Mouse (Mus musculus) B cell, adult 2 months (primary cell): ENCODE measurements around the gene Nr2c2ap.

Experiments
- DNase-seq, 2 experiments: peaks; one replicate each; pipeline ENCODE4 v3.0.0; 2022

Nr2c2ap gene

GRCm38 (mm10) chr8:70120667-70121066, 10.5 kb upstream of the Nr2c2ap start, which contains the start of gene Ncan:
Ncan (minus strand) TSS chr8:70120873.
- peak; percentile 36 to 48 for DNase-seq

GRCm38 (mm10) chr8:70122863-70123262, 8.3 kb upstream of the Nr2c2ap start:
- DNase-seq, result peak; percentile 41 to 42

GRCm38 (mm10) chr8:70124992-70125391, 6.1 kb upstream of the Nr2c2ap start:
- DNase-seq, result no peak

GRCm38 (mm10) chr8:70128435-70128834, 2.7 kb upstream of the Nr2c2ap start:
- DNase-seq, result no peak

- no peak for DNase-seq
These were observed 1.7 kb upstream of the Nr2c2ap start for GRCm38 (mm10) chr8:70129309-70129952.

GRCm38 (mm10) chr8:70130066-70130465, 1.1 kb upstream of the Nr2c2ap start:
- no peak for DNase-seq

GRCm38 (mm10) chr8:70134086-70134485, 3.0 kb downstream of the Nr2c2ap start:
- no peak for DNase-seq

GRCm38 (mm10) chr8:70134931-70135330, 3.8 kb downstream of the Nr2c2ap start:
- no peak for DNase-seq

GRCm38 (mm10) chr8:70136591-70136990, 5.5 kb downstream of the Nr2c2ap start:
- DNase-seq, result no peak

- DNase-seq, result no peak
These were observed 6.8 kb downstream of the Nr2c2ap start for GRCm38 (mm10) chr8:70137890-70138289.

GRCm38 (mm10) chr8:70139026-70139857, 8.1 kb downstream of the Nr2c2ap start, which contains the start of the genes Rfxank, Borcs8 and Mef2b:
Rfxank (minus strand) TSS chr8:70139154.
Borcs8 (plus strand) TSS chr8:70139499.
Mef2b (plus strand) TSS chr8:70139711.
- peak; percentile 99 to 100 for DNase-seq

- no peak for DNase-seq
These were observed 8.8 kb downstream of the Nr2c2ap start for GRCm38 (mm10) chr8:70139981-70140380.

GRCm38 (mm10) chr8:70147678-70148607, 16.8 kb downstream of the Nr2c2ap start:
- DNase-seq, result no peak

GRCm38 (mm10) chr8:70150158-70150557, 19.0 kb downstream of the Nr2c2ap start:
- DNase-seq, result no peak

- DNase-seq, result peak; percentile 82 to 83
These were observed 21.6 kb downstream of the Nr2c2ap start for GRCm38 (mm10) chr8:70152537-70153257.

GRCm38 (mm10) chr8:70157240-70157800, 26.2 kb downstream of the Nr2c2ap start:
- no peak for DNase-seq

- DNase-seq, result peak; percentile 88 to 90
These were observed 27.1 kb downstream of the Nr2c2ap start for GRCm38 (mm10) chr8:70158069-70158853.

GRCm38 (mm10) chr8:70159211-70159610, 28.1 kb downstream of the Nr2c2ap start:
- DNase-seq, result peak; percentile 33 to 37

- peak; percentile 82 to 84 for DNase-seq
These were observed 28.9 kb downstream of the Nr2c2ap start for GRCm38 (mm10) chr8:70160015-70160414.

GRCm38 (mm10) chr8:70163316-70163715, 32.2 kb downstream of the Nr2c2ap start:
- no peak for DNase-seq
